Mouse (Mus musculus) CH12.LX (cell line): ENCODE results near the gene Rimkla.

Experiments used
- CHD1 ChIP-seq: IDR thresholded peaks from 2 replicates; pipeline ENCODE4 v1.6.1; 2012; ENCODE audit warnings: low read depth, low read length, improper control_type of control experiment, inconsistent platforms
- CTCF ChIP-seq, 2 experiments: IDR thresholded peaks in 1 of 2; conservative IDR thresholded peaks in 1 of 2; 2 replicates each; pipeline ENCODE4 v1.5.1; 2011 to 2012; ENCODE audit warnings: low read depth in 2 of 2, low read length in 2 of 2, improper control_type of control experiment in 1 of 2, inconsistent platforms in 1 of 2, mild to moderate bottlenecking in 1 of 2, moderate library complexity in 1 of 2
- EP300 ChIP-seq: IDR thresholded peaks from 2 replicates; pipeline ENCODE4 v1.6.1; 2011; ENCODE audit warnings: low read length, improper control_type of control experiment
- ETS1 ChIP-seq: conservative IDR thresholded peaks from 2 replicates; pipeline ENCODE4 v1.6.1; 2012; ENCODE audit warnings: low read depth, mild to moderate bottlenecking, inconsistent platforms, low read length, improper control_type of control experiment, moderate library complexity
- MAZ ChIP-seq: IDR thresholded peaks from 2 replicates; pipeline ENCODE4 v1.6.1; 2012; ENCODE audit warnings: low read depth, mild to moderate bottlenecking, inconsistent platforms, low read length, improper control_type of control experiment, moderate library complexity
- POLR2A ChIP-seq: IDR thresholded peaks from 2 replicates; pipeline ENCODE4 v1.6.1; 2011; ENCODE audit warnings: low read depth, mild to moderate bottlenecking, improper control_type of control experiment, low read length
- POLR2AphosphoS2 ChIP-seq: IDR thresholded peaks from 2 replicates; pipeline ENCODE4 v1.6.1; 2011; ENCODE audit warnings: low read depth, low read length, improper control_type of control experiment
- RCOR1 ChIP-seq: conservative IDR thresholded peaks from 2 replicates; pipeline ENCODE4 v1.6.1; 2012; ENCODE audit warnings: low read depth, mild to moderate bottlenecking, inconsistent platforms, low read length, improper control_type of control experiment
- SIN3A ChIP-seq: IDR thresholded peaks from 2 replicates; pipeline ENCODE4 v1.6.1; 2012; ENCODE audit warnings: low read length, improper control_type of control experiment, inconsistent platforms
- TBP ChIP-seq: conservative IDR thresholded peaks from 2 replicates; pipeline ENCODE4 v1.6.1; 2011; ENCODE audit warnings: low read depth, low read length, improper control_type of control experiment
- UBTF ChIP-seq: IDR thresholded peaks from 2 replicates; pipeline ENCODE4 v1.6.1; 2012; ENCODE audit warnings: low read depth, mild to moderate bottlenecking, inconsistent platforms, low read length, improper control_type of control experiment, moderate library complexity
- USF1 ChIP-seq: IDR thresholded peaks from 2 replicates; pipeline ENCODE4 v1.6.1; 2014; ENCODE audit warnings: low read depth, mild to moderate bottlenecking, inconsistent platforms, low read length, improper control_type of control experiment
- USF2 ChIP-seq: conservative IDR thresholded peaks from 2 replicates; pipeline ENCODE4 v1.6.1; 2011; ENCODE audit warnings: low read depth, low read length, improper control_type of control experiment

GRCm38 (mm10) chr4:119524466-119524865, 32.0 kb upstream of the Rimkla start:
- TF ChIP-seq POLR2AphosphoS2 (no peak), USF2 (no peak), CHD1 (no peak), TBP (no peak), POLR2A (no peak), MAZ (no peak), SIN3A (no peak), ETS1 (no peak), EP300 (no peak), RCOR1 (no peak), UBTF (no peak), CTCF (conservative IDR thresholded peaks at IDR 0.05 in 1 of 2, IDR thresholded peaks at IDR 0.05 in 1 of 2; ENCODE audit: low read depth in 2 of 2, low read length in 2 of 2) (no peak), USF1 (no peak)
